Mouse (Mus musculus): Measurements from ENCODE around the gene Ctc1.

Gene Ctc1

GRCm38 (mm10) chr11:69067601-69068000, 51.9 kb downstream of the Ctc1 start:
- no peak for DNase-seq (ENCODE audit: low spot score in 2 of 2)

GRCm38 (mm10) chr11:69070093-69070492, 54.4 kb downstream of the Ctc1 start:
- no peak for DNase-seq (ENCODE audit: low spot score in 2 of 2)

- peak; percentile 92 to 93 for DNase-seq (ENCODE audit: low spot score in 2 of 2)
Observed at GRCm38 (mm10) chr11:69070590-69071222, 55.0 kb downstream of the Ctc1 start, which contains the start of gene Tmem107. Tmem107 (plus strand) TSS chr11:69070806.

- no peak for DNase-seq (ENCODE audit: low spot score in 2 of 2)
Observed at GRCm38 (mm10) chr11:69071262-69071661, 55.6 kb downstream of the Ctc1 start.

- no peak for DNase-seq (ENCODE audit: low spot score in 2 of 2)
Observed at GRCm38 (mm10) chr11:69072234-69072633, 56.5 kb downstream of the Ctc1 start.

GRCm38 (mm10) chr11:69072666-69073064, 57.0 kb downstream of the Ctc1 start:
- no peak for DNase-seq (ENCODE audit: low spot score in 2 of 2)

GRCm38 (mm10) chr11:69073065-69073888, 57.6 kb downstream of the Ctc1 start:
- peak; percentile 82 to 85 for DNase-seq (ENCODE audit: low spot score in 2 of 2)

GRCm38 (mm10) chr11:69073951-69074775, 58.5 kb downstream of the Ctc1 start:
- DNase-seq (ENCODE audit: low spot score in 2 of 2): no peak

GRCm38 (mm10) chr11:69074776-69075069, 59.0 kb downstream of the Ctc1 start:
- no peak for DNase-seq (ENCODE audit: low spot score in 2 of 2)

- no peak for DNase-seq (ENCODE audit: low spot score in 2 of 2)
Observed at GRCm38 (mm10) chr11:69075764-69076479, 60.2 kb downstream of the Ctc1 start.

GRCm38 (mm10) chr11:69076572-69076971, 60.9 kb downstream of the Ctc1 start:
- DNase-seq (ENCODE audit: low spot score in 2 of 2): no peak

GRCm38 (mm10) chr11:69077316-69077715, 61.6 kb downstream of the Ctc1 start:
- DNase-seq (ENCODE audit: low spot score in 2 of 2): no peak

GRCm38 (mm10) chr11:69078041-69078440, 62.3 kb downstream of the Ctc1 start:
- no peak for DNase-seq (ENCODE audit: low spot score in 2 of 2)

GRCm38 (mm10) chr11:69078805-69079438, 63.2 kb downstream of the Ctc1 start:
- no peak for DNase-seq (ENCODE audit: low spot score in 2 of 2)

- DNase-seq (ENCODE audit: low spot score in 2 of 2): no peak
Observed at GRCm38 (mm10) chr11:69080102-69080854, 64.6 kb downstream of the Ctc1 start.

GRCm38 (mm10) chr11:69080855-69081222, 65.1 kb downstream of the Ctc1 start:
- no peak for DNase-seq (ENCODE audit: low spot score in 2 of 2)

GRCm38 (mm10) chr11:69081613-69082012, 65.9 kb downstream of the Ctc1 start:
- no peak for DNase-seq (ENCODE audit: low spot score in 2 of 2)

- no peak for DNase-seq (ENCODE audit: low spot score in 2 of 2)
Observed at GRCm38 (mm10) chr11:69085608-69086007, 69.9 kb downstream of the Ctc1 start.

Data from right cerebral cortex, postnatal 36 days (tissue).